Comparison of ENCODE assay signal across 12 mouse cellular contexts in the genomic region with DNA sequence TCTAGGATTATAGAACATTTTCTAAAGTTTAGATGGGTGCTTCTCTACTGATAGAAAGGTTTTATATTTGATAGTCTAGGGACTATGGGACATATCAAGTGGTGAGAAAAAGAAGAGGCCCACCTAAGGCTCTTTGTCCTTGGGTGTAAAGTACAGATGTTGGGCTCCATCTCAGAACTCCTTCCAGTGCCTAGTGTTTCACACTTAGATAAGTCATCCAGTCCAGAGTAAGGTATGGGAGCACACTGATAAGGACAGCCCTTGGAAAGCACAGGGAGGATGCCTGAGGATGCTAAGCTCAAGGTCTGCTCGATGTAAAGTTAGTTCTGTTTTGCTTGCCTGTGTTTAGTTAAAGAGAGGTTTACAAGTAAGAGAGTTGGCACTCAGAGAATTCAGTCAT.
"Had no signal": no experiment of that assay in that cellular context is flagged by ENCODE, and none has a peak within 500 bp of the region (broad histone marks: within the 10 kb centered on the region; RNA-seq: fewer than 3 reads in every experiment).

No protein-coding gene starts in this region.

- DNase-seq: kidney, adult 11 months; kidney, postnatal 10 days; kidney, postnatal 4 days; left cerebral cortex, postnatal 4 days; lung, adult 2 months; lung, postnatal 4 days; right cerebral cortex, adult 18-20 months; thymus, adult 18-20 months; thymus, postnatal 14 days had no signal

- H3K9ac ChIP-seq: midbrain, embryonic 13.5 days had no signal

- H3K27me3 ChIP-seq: midbrain, embryonic 13.5 days had no signal

- H3K4me3 ChIP-seq: layer of hippocampus, adult 2 months; midbrain, embryonic 13.5 days had no signal

- H3K27ac ChIP-seq: layer of hippocampus, adult 2 months; midbrain, embryonic 13.5 days had no signal

- H3K4me2 ChIP-seq: midbrain, embryonic 13.5 days had no signal

- ATAC-seq: lung, postnatal 0 days; midbrain, embryonic 13.5 days had no signal

- H3K9me3 ChIP-seq: midbrain, embryonic 13.5 days had no signal
